Mouse (Mus musculus) ES-Bruce4 (cell line): Measurements from ENCODE around the gene Eif2b4.

Experiments
- CTCF ChIP-seq: IDR thresholded peaks from one replicate; pipeline ENCODE4 v1.8.1; 2011; ENCODE audit warnings: low read depth, low read length
- EP300 ChIP-seq: IDR thresholded peaks from 2 replicates; pipeline ENCODE4 v1.6.1; 2011; ENCODE audit warnings: low read depth, low read length; ENCODE audit not compliant: insufficient read depth
- POLR2A ChIP-seq: IDR thresholded peaks from one replicate; pipeline ENCODE4 v1.8.1; 2011; ENCODE audit warnings: low read length; ENCODE audit not compliant: insufficient read depth

DNA sequence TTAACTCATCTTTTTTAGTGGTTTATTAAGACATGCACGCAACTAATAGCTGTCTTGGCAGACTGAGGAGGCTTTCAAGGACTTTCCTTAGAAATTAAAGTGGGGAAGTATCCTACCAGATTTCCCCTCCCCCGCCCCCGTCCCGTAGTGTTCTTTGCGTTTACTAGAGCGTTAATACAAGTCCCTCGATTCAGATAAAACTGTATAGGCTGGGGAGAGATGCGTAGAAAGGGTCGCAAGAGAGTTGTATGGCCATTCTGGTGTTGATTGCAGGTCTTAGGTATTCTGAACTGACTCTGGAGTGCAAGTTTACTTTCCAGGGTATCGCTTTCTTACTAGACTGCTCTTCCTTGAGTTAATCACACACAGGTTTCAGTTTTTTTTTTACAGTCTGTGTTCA lies 49.0 kb upstream of the Eif2b4 start:
- TF ChIP-seq POLR2A (no peak), EP300 (no peak), CTCF (no peak)
